Mouse (Mus musculus) cortical plate, adult 2 months (tissue): ENCODE measurements around the gene Cnksr3.

Experiments used
- CTCF ChIP-seq: fragments of 200-500 bp; IDR thresholded peaks from 2 replicates; pipeline ENCODE4 v1.5.1; 2011; ENCODE audit warnings: mild to moderate bottlenecking, control low read depth, low read length; ENCODE audit not compliant: insufficient read depth; ENCODE audit errors: extremely low read depth
- POLR2A ChIP-seq: fragments of 200-500 bp; IDR thresholded peaks from 2 replicates; pipeline ENCODE4 v1.6.1; 2011; ENCODE audit warnings: mild to moderate bottlenecking, low read length, control low read depth; ENCODE audit not compliant: insufficient read depth; ENCODE audit errors: extremely low read depth

DNA sequence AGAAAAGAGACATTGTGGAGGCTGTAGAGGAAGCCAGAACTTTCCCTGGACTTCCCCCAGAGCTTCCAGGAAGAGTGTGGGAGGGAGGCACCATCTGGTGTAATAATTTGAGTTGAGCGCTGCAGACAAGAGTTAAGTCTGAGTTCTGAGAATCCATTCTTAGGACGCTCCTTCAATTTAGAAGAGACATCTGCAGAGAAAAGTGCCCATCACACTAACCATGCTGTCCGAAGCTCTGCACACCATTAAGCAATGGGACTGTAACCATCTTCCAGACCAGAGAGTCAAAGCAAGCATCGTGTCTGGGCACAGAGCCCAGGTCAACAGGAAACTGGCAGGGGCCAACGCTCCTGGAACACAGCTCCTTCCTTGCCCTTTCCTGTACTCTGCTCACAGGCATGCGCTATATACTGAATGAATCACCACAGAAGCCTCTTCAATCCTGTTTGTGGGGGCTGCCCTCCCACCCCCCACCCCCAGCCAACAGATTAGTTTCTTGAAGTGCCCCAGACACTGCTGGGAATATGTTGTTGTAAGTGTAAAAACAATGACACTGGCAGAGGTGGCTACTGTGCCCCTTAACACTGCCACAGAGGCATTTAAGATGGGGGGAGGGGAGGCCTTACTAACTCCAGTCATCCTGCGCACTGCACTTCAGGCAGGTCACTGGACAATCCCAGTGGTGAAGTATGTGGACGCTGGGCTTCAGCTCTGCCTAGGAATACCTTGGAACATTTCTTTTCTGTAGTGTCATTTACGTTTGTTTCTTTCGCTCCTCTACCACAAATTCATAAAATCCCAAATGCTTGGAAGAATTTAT lies 93.6 kb downstream of the Cnksr3 start:
- TF ChIP-seq POLR2A (no peak), CTCF (no peak)
